Mouse (Mus musculus): ENCODE data around the gene Hist1h2be. TPM values are rescaled to one million over a fixed set of nuclear protein-coding genes. Genes with fewer than 3 reads are reported as not detected.

The Hist1h2be gene
- polyA plus RNA-seq, 1 experiment from 2014 or later, result 2.5 TPM

Other genes with a start within 250 kb of the Hist1h2be start
- gene Abt1, start 197.3 kb downstream of the Hist1h2be start, polyA plus RNA-seq (2016; fragmentation: Nextera tagmentation; extraction: Ambion mirVana), result 13.4 and 14.5 TPM in 2 replicates
- 0.04 TPM in 1 of 2 replicates, not detected in the other for gene Btn1a1, start 155.2 kb downstream of the Hist1h2be start, polyA plus RNA-seq (2016; fragmentation: Nextera tagmentation; extraction: Ambion mirVana)
- gene Btn2a2, start 132.3 kb downstream of the Hist1h2be start, polyA plus RNA-seq (2016; fragmentation: Nextera tagmentation; extraction: Ambion mirVana), result 0.29 and 0.35 TPM in 2 replicates
- gene Hist1h4h, start 90.1 kb downstream of the Hist1h2be start, polyA plus RNA-seq (2016; fragmentation: Nextera tagmentation; extraction: Ambion mirVana), result 5.8 and 7.4 TPM in 2 replicates
- gene Hist1h2af, start 87.2 kb downstream of the Hist1h2be start, polyA plus RNA-seq (2016; fragmentation: Nextera tagmentation; extraction: Ambion mirVana), result 7.8 and 9.2 TPM in 2 replicates
- gene Hist1h3g, start 85.7 kb downstream of the Hist1h2be start, polyA plus RNA-seq (2016; fragmentation: Nextera tagmentation; extraction: Ambion mirVana), result 3.3 and 6.0 TPM in 2 replicates
- 0.51 and 1.1 TPM in 2 replicates for gene Hist1h2bh, start 77.7 kb downstream of the Hist1h2be start, polyA plus RNA-seq (2016; fragmentation: Nextera tagmentation; extraction: Ambion mirVana)
- gene Hist1h3f, start 77.1 kb downstream of the Hist1h2be start, polyA plus RNA-seq (2016; fragmentation: Nextera tagmentation; extraction: Ambion mirVana), result 0.92 and 1.1 TPM in 2 replicates
- gene Hist1h4f, start 69.5 kb downstream of the Hist1h2be start, polyA plus RNA-seq (2016; fragmentation: Nextera tagmentation; extraction: Ambion mirVana), result 0.56 TPM in 1 of 2 replicates, not detected in the other
- 0.37 and 0.49 TPM in 2 replicates for gene Hist1h1d, start 67.9 kb downstream of the Hist1h2be start, polyA plus RNA-seq (2016; fragmentation: Nextera tagmentation; extraction: Ambion mirVana)
- 5.3 and 5.6 TPM in 2 replicates for gene Hist1h3e, start 58.8 kb downstream of the Hist1h2be start, polyA plus RNA-seq (2016; fragmentation: Nextera tagmentation; extraction: Ambion mirVana)
- gene Hist1h2ae, start 49.9 kb downstream of the Hist1h2be start, polyA plus RNA-seq (2016; fragmentation: Nextera tagmentation; extraction: Ambion mirVana), result 102 and 103 TPM in 2 replicates
- 7.0 and 7.3 TPM in 2 replicates for gene Hist1h2bg, start 49.7 kb downstream of the Hist1h2be start, polyA plus RNA-seq (2016; fragmentation: Nextera tagmentation; extraction: Ambion mirVana)
- gene Hist1h2bf, start 46.9 kb downstream of the Hist1h2be start, polyA plus RNA-seq (2016; fragmentation: Nextera tagmentation; extraction: Ambion mirVana), result 4.7 and 5.1 TPM in 2 replicates
- gene Hist1h2ad, start 46.7 kb downstream of the Hist1h2be start, polyA plus RNA-seq (2016; fragmentation: Nextera tagmentation; extraction: Ambion mirVana), result 1.8 and 2.2 TPM in 2 replicates
- gene Hist1h3d, start 45.4 kb downstream of the Hist1h2be start, polyA plus RNA-seq (2016; fragmentation: Nextera tagmentation; extraction: Ambion mirVana), result 4.8 and 10.9 TPM in 2 replicates
- 101 and 107 TPM in 2 replicates for gene Hist1h4d, start 39.5 kb downstream of the Hist1h2be start, polyA plus RNA-seq (2016; fragmentation: Nextera tagmentation; extraction: Ambion mirVana)
- gene Hist1h1e, start 1.4 kb upstream of the Hist1h2be start, polyA plus RNA-seq (2016; fragmentation: Nextera tagmentation; extraction: Ambion mirVana), result 22.0 and 26.3 TPM in 2 replicates
- 0.80 and 1.2 TPM in 2 replicates for gene Hist1h2ac, start 62.8 kb upstream of the Hist1h2be start, polyA plus RNA-seq (2016; fragmentation: Nextera tagmentation; extraction: Ambion mirVana)
- gene Hist1h2bc, start 63.1 kb upstream of the Hist1h2be start, polyA plus RNA-seq (2016; fragmentation: Nextera tagmentation; extraction: Ambion mirVana), result 23.1 and 26.2 TPM in 2 replicates
- gene Hist1h1t, start 74.7 kb upstream of the Hist1h2be start, polyA plus RNA-seq (2016; fragmentation: Nextera tagmentation; extraction: Ambion mirVana), result not detected in 2 replicates
- 5.4 TPM in 2 replicates for gene Hist1h4c, start 77.3 kb upstream of the Hist1h2be start, polyA plus RNA-seq (2016; fragmentation: Nextera tagmentation; extraction: Ambion mirVana)
- gene Hfe, start 89.7 kb upstream of the Hist1h2be start, polyA plus RNA-seq (2016; fragmentation: Nextera tagmentation; extraction: Ambion mirVana), result 3.2 and 3.5 TPM in 2 replicates
- 10.6 and 12.6 TPM in 2 replicates for gene Hist1h1c, start 117.7 kb upstream of the Hist1h2be start, polyA plus RNA-seq (2016; fragmentation: Nextera tagmentation; extraction: Ambion mirVana)
- 6.9 and 8.6 TPM in 2 replicates for gene Hist1h3c, start 124.5 kb upstream of the Hist1h2be start, polyA plus RNA-seq (2016; fragmentation: Nextera tagmentation; extraction: Ambion mirVana)
- gene Hist1h2bb, start 125.6 kb upstream of the Hist1h2be start, polyA plus RNA-seq (2016; fragmentation: Nextera tagmentation; extraction: Ambion mirVana), result 1.8 and 2.4 TPM in 2 replicates
- 45.2 and 49.3 TPM in 2 replicates for gene Hist1h2ab, start 130.0 kb upstream of the Hist1h2be start, polyA plus RNA-seq (2016; fragmentation: Nextera tagmentation; extraction: Ambion mirVana)
- 5.5 and 8.8 TPM in 2 replicates for gene Hist1h3b, start 131.1 kb upstream of the Hist1h2be start, polyA plus RNA-seq (2016; fragmentation: Nextera tagmentation; extraction: Ambion mirVana)
- gene Hist1h4b, start 135.9 kb upstream of the Hist1h2be start, polyA plus RNA-seq (2016; fragmentation: Nextera tagmentation; extraction: Ambion mirVana), result 4.9 and 5.4 TPM in 2 replicates
- not detected in 2 replicates for gene Hist1h4a, start 140.1 kb upstream of the Hist1h2be start, polyA plus RNA-seq (2016; fragmentation: Nextera tagmentation; extraction: Ambion mirVana)
- gene Hist1h3a, start 141.3 kb upstream of the Hist1h2be start, polyA plus RNA-seq (2016; fragmentation: Nextera tagmentation; extraction: Ambion mirVana), result 3.7 and 4.8 TPM in 2 replicates
- 2.3 and 3.4 TPM in 2 replicates for gene Hist1h1a, start 142.5 kb upstream of the Hist1h2be start, polyA plus RNA-seq (2016; fragmentation: Nextera tagmentation; extraction: Ambion mirVana)
- not detected in 2 replicates for gene Trim38, start 148.8 kb upstream of the Hist1h2be start, polyA plus RNA-seq (2016; fragmentation: Nextera tagmentation; extraction: Ambion mirVana)
- gene Slc17a2, start 185.9 kb upstream of the Hist1h2be start, polyA plus RNA-seq (2016; fragmentation: Nextera tagmentation; extraction: Ambion mirVana), result not detected in 2 replicates
- gene Slc17a3, start 218.3 kb upstream of the Hist1h2be start, polyA plus RNA-seq (2016; fragmentation: Nextera tagmentation; extraction: Ambion mirVana), result not detected in 2 replicates
- not detected in 2 replicates for gene Slc17a1, start 246.6 kb upstream of the Hist1h2be start, polyA plus RNA-seq (2016; fragmentation: Nextera tagmentation; extraction: Ambion mirVana)